Mouse (Mus musculus) layer of hippocampus, postnatal 14 days (tissue): ENCODE data around the gene Med12. TPM values are rescaled to one million over a fixed set of nuclear protein-coding genes. Genes with fewer than 3 reads are reported as not detected.

Experiments used
- total RNA-seq, 2 experiments: library from RNA; stranded (reverse); gene quantifications; 2 replicates each; pipeline ENCODE4 v1.2.3; 2021

Med12 gene
- total RNA-seq, 2 experiments from 2014 or later, result 31.0 to 32.8 TPM

Other genes starting within 250 kb of the Med12 start
- gene Tex11, start 214.4 kb upstream of the Med12 start, total RNA-seq, result not detected
- 1 to 10 TPM; 7.7 to 7.8 TPM for gene Slc7a3, start 188.0 kb upstream of the Med12 start, total RNA-seq
- 10 to 100 TPM; 76.8 to 82.5 TPM for gene Snx12, start 51.5 kb upstream of the Med12 start, total RNA-seq
- gene Foxo4, start 19.5 kb upstream of the Med12 start, total RNA-seq, result 10 to 100 TPM; 16.7 to 17.2 TPM
- not detected for gene Gm614, start 10.0 kb upstream of the Med12 start, total RNA-seq
- 1 to 10 TPM; 1.8 to 2.7 TPM for gene Il2rg, start 5.8 kb upstream of the Med12 start, total RNA-seq
- gene Gm20489, start 5.0 kb upstream of the Med12 start, total RNA-seq, result not detected
- gene Nlgn3, start 25.1 kb downstream of the Med12 start, total RNA-seq, result 100 to 1,000 TPM; 212 to 221 TPM
- gene Gjb1, start 102.3 kb downstream of the Med12 start, total RNA-seq, result 1 to 10 TPM; 4.6 to 5.5 TPM
- 100 to 1,000 TPM; 131 to 135 TPM for gene Zmym3, start 146.8 kb downstream of the Med12 start, total RNA-seq
- 100 to 1,000 TPM; 142 to 155 TPM for gene Nono, start 155.3 kb downstream of the Med12 start, total RNA-seq
- gene Itgb1bp2, start 175.1 kb downstream of the Med12 start, total RNA-seq, result 1 to 10 TPM in 1 of 2 experiments, under 1 TPM in 1; 0.74 to 1.5 TPM